ENCODE assay signal across 29 mouse cellular contexts in the genomic region with DNA sequence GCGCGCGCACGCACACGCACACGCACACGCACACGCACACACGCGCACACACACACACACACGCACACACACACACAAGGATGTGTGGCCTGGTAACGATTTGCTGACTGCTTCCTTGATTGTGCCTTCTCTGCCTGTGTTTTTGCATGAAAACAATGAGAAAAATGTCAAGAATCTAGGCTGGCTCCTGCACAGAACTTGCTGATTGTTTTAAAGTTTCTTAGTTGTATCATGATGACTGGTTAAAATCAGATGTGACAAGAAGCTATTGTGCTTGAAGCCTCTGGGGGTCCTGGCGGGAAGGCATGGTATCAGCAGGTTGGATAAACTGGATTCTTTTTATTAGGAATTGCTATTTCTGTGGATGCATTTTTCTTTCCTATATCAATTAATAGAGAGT.
A peak's percentile ranks its signal among the peaks of the same experiment; 100 is the strongest.
DNase-seq lines count a peak whose midpoint lies in the region; ATAC-seq and TF ChIP-seq lines count a peak whose summit lies in the region.
"Had no signal": no experiment of that assay in that cellular context is flagged by ENCODE, and none has a peak within 500 bp of the region (broad histone marks: within the 10 kb centered on the region; RNA-seq: fewer than 3 reads in every experiment).

No protein-coding gene starts in this region.

- DNase-seq in layer of hippocampus, adult 2 months (ENCODE audit: low spot score in 2 of 2): no peak
- DNase-seq in layer of hippocampus, adult 9-10 months (ENCODE audit: low spot score): no peak
- peak; percentile 26 for DNase-seq in retina, embryonic 14.5 days (ENCODE audit: low spot score)
- DNase-seq in retina, postnatal 1 day: no peak
- DNase-seq in natural killer cell, adult 2 months (ENCODE audit: low spot score in 2 of 2): no peak
- DNase-seq: adrenal gland, postnatal 25 days; cerebellum, adult 11-12 months; cerebellum, adult 9-11 months; gastrocnemius, adult 2 months; heart, postnatal 14 days; kidney, adult 2 months; layer of hippocampus, adult 9-11 months; liver; lung, postnatal 14 days; right cerebral cortex, postnatal 25 days; spleen, adult 18-20 months; thymus, postnatal 14 days had no signal

- H3K9ac ChIP-seq in embryonic facial prominence, embryonic 13.5 days: no peak overlapping the region
- no peak overlapping the region for H3K9ac ChIP-seq in midbrain, embryonic 15.5 days
- H3K9ac ChIP-seq: forebrain, embryonic 15.5 days; intestine, embryonic 15.5 days; liver, embryonic 14.5 days had no signal

- no peaks in the 10 kb centered on the region for H3K27me3 ChIP-seq in embryonic facial prominence, embryonic 13.5 days
- H3K27me3 ChIP-seq in midbrain, embryonic 15.5 days (replicated peaks): no peaks in the 10 kb centered on the region
- H3K27me3 ChIP-seq: CH12.LX; forebrain, embryonic 15.5 days; intestine, embryonic 15.5 days; Patski had no signal

- no peak overlapping the region for H3K4me2 ChIP-seq in embryonic facial prominence, embryonic 13.5 days
- no peak overlapping the region for H3K4me2 ChIP-seq in midbrain, embryonic 15.5 days
- H3K4me2 ChIP-seq: forebrain, embryonic 15.5 days; intestine, embryonic 15.5 days had no signal

- peak; percentile 33 for TF ChIP-seq CTCF in layer of hippocampus, adult 2 months (conservative IDR thresholded peaks at IDR 0.05)

- H3K4me3 ChIP-seq in layer of hippocampus, adult 2 months: no peak overlapping the region
- no peak overlapping the region for H3K4me3 ChIP-seq in embryonic facial prominence, embryonic 13.5 days
- H3K4me3 ChIP-seq in midbrain, embryonic 15.5 days: no peak overlapping the region
- H3K4me3 ChIP-seq: forebrain, embryonic 10.5 days; forebrain, embryonic 15.5 days; gastrocnemius, adult 2 months; hindbrain, embryonic 10.5 days; intestine, embryonic 15.5 days; midbrain, embryonic 10.5 days had no signal

- peaks cover 9% of the 10 kb centered on the region; the same call in 1 of the 2 replicates for H3K9me3 ChIP-seq in embryonic facial prominence, embryonic 13.5 days
- 0 out of 2 replicates have a peak, but pooled peaks cover 4% of the 10 kb centered on the region for H3K9me3 ChIP-seq in midbrain, embryonic 15.5 days

- no peaks in the 10 kb centered on the region for H3K36me3 ChIP-seq in embryonic facial prominence, embryonic 13.5 days
- H3K36me3 ChIP-seq in midbrain, embryonic 15.5 days (replicated peaks): 0 out of 2 replicates have a peak, but pooled peaks cover 3% of the 10 kb centered on the region
- H3K36me3 ChIP-seq: forebrain, embryonic 10.5 days; forebrain, embryonic 15.5 days; hindbrain, embryonic 10.5 days; intestine, embryonic 15.5 days; midbrain, embryonic 10.5 days had no signal

- H3K27ac ChIP-seq in layer of hippocampus, adult 2 months: no peak overlapping the region
- 0 out of 2 replicates have a peak overlapping the region, but pooled peaks have one; percentile 28 for H3K27ac ChIP-seq in embryonic facial prominence, embryonic 13.5 days
- H3K27ac ChIP-seq in midbrain, embryonic 15.5 days: no peak overlapping the region
- H3K27ac ChIP-seq: forebrain, embryonic 10.5 days; forebrain, embryonic 15.5 days; gastrocnemius, adult 2 months; hindbrain, embryonic 10.5 days; hindbrain, postnatal 0 days; intestine, embryonic 15.5 days; liver, embryonic 14.5 days; midbrain, embryonic 10.5 days had no signal

- ATAC-seq in embryonic facial prominence, embryonic 13.5 days (ENCODE audit: insufficient number of reproducible peaks, insufficient read depth, low FRiP score, low TSS enrichment, low read depth): no peak
- ATAC-seq in midbrain, embryonic 15.5 days (replicated peaks): no peak
- ATAC-seq: forebrain, embryonic 15.5 days; hindbrain, postnatal 0 days; intestine, embryonic 15.5 days; midbrain, embryonic 16.5 days; Patski had no signal

- H3K4me1 ChIP-seq in embryonic facial prominence, embryonic 13.5 days: peaks cover 18% of the 10 kb centered on the region
- H3K4me1 ChIP-seq in midbrain, embryonic 15.5 days: no peaks in the 10 kb centered on the region
- H3K4me1 ChIP-seq: forebrain, embryonic 15.5 days; intestine, embryonic 15.5 days had no signal

- WGBS in embryonic facial prominence, embryonic 13.5 days: 79% methylated on average over 13 of the region's 13 CpGs
- WGBS in midbrain, embryonic 15.5 days: 84% methylated on average over 13 of the region's 13 CpGs
